Mouse (Mus musculus) spleen, postnatal 10 days (tissue): ENCODE results near the gene Cacna1c.
A peak's percentile ranks its signal among the peaks of the same experiment; 100 is the strongest.

Experiments used
- DNase-seq, 2 experiments: peaks; one replicate each; pipeline ENCODE4 v3.0.0; 2021 to 2022; ENCODE audit warnings: low spot score in 2 of 2

Cacna1c gene

DNA sequence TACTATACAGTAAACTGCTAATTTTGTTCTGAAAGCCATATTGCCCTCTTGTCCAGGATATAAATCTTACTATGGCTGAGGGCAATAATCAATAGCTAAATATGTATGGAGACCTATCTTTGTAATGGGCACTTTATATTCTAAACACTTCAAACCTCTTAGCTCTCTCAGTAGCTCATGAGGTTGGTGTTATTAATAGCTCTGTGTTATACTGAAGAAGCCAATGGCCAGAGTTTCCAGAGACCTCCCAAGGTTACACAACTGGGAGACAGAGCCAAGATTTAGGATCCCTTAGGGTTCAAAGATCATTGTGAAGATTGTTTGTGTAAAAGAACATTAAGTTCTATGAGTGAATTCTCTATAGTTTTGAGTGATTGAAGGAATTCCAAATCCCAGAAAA lies 30.5 kb downstream of the Cacna1c start:
- DNase-seq = no peak

DNA sequence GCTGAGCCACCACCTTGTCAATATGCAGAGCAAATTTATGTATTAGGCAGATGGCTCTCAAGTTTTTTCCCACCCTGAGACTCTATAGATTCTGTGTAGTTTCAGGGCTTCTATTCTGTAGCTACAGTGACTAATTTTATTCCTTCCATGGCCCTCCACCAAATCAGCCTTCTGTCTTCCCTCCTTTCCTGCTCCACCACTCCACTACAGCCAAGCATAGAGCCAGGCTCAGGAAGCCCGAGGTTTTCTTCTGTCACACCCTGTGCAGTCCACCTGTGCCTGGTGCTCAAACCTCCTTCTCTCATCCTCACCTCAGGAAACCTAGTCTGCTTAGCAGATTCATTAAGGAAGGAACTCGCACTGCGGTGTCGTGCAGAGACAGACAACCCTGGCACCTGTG lies 51.1 kb downstream of the Cacna1c start:
- no peak for DNase-seq

DNA sequence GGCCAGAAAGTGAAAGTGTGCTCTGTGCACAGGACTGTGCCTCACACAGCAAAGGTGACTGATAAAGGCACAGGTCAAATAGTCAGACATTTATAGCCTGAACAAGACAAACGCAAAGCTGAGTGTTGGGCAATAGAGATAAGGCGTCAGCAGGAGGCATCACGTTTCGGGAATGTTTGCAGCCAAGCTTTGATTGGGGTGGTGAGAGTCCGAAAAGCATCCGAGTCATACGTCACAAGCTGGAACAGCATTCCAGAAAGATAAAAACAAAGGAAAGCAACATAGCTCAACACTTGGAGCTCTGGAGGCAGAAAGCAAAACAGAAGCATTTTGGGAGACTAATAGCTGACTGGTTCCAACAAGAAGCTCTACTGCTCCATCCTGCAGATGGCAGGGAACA lies 56.7 kb downstream of the Cacna1c start:
- no peak for DNase-seq

DNA sequence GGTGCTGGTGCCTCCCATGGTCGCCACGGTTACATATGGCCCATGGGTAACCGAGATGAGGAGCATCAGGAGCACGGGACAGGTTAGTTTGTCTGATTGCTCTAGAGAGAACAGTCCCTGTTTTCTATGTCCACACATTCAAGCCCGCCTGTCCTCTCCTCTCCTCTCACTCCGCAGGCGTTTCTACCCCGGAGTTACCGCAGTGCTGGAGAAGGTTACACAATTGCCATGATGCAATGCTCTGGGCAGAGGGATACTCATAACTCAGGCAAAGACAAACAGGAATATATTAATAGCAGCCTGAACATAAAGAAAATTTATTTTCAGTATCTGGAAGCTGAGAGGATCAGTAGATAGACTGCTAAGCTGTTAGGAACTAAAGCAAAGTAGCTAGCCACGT lies 58.5 kb downstream of the Cacna1c start:
- no peak for DNase-seq

DNA sequence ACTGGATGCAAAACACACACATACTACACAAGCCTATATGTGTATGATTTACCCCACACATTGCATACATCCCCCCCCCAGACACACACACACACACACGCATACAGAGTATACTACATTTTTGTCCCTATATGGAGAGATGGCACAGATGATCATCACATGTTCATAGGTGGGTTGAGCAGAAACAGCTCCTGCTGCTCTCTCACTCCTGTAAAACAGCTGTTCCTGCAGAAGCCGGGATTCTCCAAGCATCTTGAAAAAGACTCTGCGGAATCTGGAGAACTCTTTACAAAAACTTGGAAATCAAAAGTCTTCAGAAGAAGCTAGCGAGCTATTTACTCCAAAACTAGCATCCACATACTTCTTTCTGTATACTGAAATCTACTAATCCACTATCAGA lies 63.4 kb downstream of the Cacna1c start:
- DNase-seq = no peak

DNA sequence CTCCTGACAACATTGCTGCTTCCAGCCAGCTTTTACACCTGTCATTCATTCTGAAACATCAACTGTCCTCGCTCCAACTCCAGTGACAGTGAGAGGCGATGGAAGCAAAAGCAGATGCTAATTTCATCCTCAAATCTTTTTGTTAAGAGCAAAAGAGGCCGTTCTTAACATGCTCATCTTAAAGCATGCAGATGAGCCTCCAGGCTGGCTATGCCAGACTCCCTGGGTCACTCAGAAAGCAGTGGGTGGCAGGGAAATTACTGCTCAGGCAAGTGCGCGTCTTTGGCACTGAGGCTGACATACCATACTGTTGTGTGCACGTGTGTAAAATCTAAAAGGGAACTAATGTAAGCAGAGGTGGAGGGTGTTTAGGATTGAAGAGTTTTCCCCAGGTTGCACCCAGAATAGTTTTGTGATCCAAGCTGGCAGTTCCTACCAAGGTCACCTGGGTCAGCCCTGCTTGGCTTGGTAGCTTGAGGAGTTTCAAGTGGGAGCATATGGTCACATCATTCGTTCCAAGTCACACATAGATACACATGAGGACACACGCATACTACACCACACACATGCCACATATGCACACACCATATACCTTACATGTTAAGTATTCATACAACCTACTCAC lies 64.0 kb downstream of the Cacna1c start:
- no peak for DNase-seq

DNA sequence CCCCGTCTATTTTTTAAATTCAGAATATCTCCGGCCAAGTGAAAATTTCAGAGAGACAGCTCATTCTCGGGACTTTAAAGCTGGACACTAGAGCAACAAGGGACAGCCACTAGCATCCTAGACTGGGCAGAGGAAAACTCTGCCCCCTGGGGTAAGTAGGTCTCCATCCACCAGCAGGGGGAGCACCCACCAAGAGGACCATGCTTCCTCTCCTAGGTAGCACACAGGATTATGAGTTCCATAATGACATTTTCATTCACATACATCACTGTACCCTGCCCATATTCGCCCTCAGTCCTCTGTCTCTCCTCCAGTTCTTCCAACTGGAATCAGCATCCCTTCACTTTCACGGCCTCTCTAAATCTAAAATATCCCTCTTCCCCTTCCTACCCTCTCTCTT lies 66.6 kb downstream of the Cacna1c start:
- peak; percentile 18 to 71 for DNase-seq

- DNase-seq = no peak
Measured at GRCm38 (mm10) chr6:119128521-119128920, 67.7 kb downstream of the Cacna1c start.

DNA sequence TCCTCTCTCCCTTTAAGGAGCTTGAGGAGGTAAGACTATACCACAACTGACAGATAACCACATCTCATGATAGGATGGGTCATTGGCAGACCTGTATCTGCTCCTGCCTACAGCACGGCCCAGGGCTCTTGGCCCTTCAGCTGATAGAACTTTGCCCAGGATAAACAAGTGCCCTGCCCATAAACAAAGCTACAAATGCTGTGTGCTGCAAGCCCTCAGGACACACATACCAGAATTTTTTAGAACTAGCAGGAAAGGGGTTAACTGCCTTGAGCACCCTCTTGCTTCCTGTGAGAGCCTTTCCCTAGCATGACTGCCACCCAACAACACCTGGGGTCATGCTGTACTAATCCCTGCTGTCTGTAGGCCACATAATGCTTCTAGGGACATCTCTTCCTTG lies 68.1 kb downstream of the Cacna1c start:
- DNase-seq = no peak

GRCm38 (mm10) chr6:119126991-119127390 lies 69.2 kb downstream of the Cacna1c start:
- DNase-seq = no peak

- DNase-seq = no peak
Measured at GRCm38 (mm10) chr6:119118371-119118770, 77.8 kb downstream of the Cacna1c start.

GRCm38 (mm10) chr6:119116290-119116689 lies 79.9 kb downstream of the Cacna1c start:
- DNase-seq = no peak

DNA sequence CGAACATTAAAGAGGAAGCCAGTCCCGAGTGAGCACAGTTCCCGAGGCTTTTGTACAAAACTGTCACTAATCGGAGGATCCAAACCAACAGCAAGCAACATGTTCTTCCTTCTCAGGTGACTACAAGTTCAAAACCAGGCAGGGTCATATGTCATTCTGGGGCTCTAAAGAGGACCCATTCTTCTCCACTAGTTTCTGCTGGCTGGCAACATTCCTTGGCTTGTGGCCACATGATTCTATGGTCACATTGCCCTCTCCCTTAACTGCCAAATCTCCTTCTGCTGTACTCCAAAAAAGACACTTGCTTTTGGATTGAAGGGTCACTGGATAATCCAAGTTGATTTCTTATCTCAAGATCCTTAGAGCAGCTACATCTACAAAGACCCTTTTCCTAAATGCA lies 82.9 kb downstream of the Cacna1c start:
- DNase-seq = no peak

- DNase-seq = no peak
Measured at GRCm38 (mm10) chr6:119110369-119110768, 85.8 kb downstream of the Cacna1c start.

DNA sequence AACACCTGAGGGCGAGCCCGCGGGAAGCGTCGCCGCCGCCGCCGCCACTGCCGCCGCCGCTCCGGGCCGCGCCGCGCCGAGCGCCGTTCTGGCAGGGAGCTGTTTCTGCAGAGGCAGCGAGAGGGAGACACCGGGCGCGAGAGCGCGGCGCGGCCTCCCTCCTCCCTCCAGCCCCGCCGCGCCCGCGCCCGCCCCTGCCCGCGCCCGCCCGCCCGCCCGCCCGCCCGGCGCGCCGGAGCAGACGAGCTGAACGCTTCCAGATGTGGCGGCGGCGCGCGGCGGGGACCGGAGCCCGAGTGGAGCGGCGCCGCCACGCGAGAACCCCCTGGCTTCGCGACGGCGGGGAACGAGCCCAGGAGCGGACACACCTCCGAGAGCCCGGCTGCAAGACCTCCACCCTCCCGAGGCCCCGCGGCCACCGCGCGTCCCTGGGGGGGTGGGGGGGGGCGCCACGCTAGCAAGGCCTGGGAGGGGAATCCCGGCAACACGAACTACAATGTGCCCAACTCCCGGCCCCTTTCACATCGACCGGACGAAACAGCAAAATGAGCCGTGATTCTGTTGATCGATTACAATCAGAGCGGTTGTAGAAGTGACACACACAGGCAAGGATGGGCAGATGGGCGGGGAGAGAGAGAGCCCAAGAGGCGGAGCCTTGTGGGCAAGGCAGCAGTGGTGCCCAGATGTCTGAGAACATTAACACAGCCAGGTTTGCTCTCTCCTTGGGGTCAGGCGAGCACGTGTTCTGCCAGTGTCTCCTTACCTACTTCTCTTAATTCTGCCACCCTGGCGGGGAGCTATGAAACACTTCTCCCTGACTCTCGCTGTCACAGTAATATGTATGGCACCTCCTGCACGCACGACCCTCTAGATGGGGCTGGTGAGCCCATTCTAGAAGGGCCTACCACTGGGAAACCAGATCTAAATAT lies 87.5 kb downstream of the Cacna1c start:
- DNase-seq = peak in 1 of 2 experiments; percentile 49

- no peak for DNase-seq
Measured at GRCm38 (mm10) chr6:119107856-119108465, 88.3 kb downstream of the Cacna1c start.

- DNase-seq = no peak
Measured at GRCm38 (mm10) chr6:119107140-119107855, 88.9 kb downstream of the Cacna1c start.

GRCm38 (mm10) chr6:119106726-119107125 lies 89.5 kb downstream of the Cacna1c start:
- DNase-seq = no peak

DNA sequence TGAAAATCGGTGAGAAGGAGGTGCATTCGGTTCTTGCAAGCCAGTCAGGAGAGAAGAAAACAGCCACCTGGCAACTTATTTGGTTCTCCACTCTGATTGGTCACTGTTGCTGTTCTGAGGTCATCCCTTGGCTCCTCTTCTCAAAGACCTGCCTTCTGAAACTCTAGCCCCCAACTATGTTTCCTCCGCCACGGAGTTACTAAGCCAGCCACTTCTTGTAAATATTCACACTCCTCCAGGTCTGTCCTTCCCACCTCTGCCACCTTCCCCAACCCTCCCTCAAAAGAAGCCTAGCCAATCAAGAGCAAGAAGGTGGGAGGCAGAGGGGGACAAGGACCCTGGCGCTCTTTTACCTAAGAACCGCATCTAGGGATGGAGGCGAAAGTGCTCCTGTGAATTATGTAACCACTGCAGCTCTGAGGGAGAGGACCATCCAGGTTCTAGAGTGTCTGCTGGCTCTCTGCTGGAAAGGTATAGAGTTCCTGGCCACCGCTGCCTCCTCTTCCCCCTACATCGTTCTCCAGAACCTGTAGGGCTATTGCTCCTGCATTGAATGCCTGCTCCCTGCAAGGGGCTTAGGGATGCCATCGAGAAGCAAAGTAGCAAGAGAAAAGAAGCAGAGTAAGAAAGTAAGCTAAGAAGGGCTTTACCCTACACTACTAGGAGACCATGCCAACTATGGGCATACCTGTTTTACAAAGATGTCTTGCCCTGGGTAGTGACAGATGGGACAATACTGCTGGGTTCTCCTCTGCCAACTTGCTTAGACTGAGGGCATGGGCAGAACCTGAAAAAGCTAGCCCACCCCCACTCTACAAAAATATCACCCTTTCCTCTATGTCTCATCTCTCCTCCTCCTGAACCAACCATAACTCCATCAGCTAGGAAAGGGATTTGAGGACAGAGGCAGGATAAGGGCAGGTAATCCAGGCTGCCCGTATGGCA lies 90.3 kb downstream of the Cacna1c start:
- DNase-seq = no peak

GRCm38 (mm10) chr6:119104246-119104645 lies 92.0 kb downstream of the Cacna1c start:
- peak; percentile 31 to 73 for DNase-seq

GRCm38 (mm10) chr6:119102936-119103335 lies 93.3 kb downstream of the Cacna1c start:
- no peak for DNase-seq
